10 mouse cellular contexts compared by ENCODE assay signal in the genomic region with DNA sequence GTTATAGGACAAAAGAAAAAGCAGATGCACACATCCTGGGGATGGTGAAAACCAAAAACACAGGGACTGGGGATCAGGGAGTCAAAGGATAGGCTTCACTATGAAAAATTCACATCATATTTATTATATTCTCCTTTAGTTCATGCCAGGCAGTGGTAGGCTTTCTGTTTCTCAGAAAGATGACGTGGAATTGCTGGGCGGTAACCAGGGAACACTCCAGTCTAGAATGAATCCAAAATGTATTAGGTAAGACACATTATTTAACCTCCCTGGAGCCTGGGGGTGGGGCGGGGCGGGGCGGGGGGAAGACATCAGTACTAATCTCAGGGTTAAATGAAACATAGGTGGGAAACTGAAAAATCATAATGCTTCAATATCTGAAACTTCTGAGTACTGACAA. TPM values are rescaled to one million over a fixed set of nuclear protein-coding genes. Genes with fewer than 3 reads are reported as not detected.
DNase-seq lines count a peak whose midpoint lies in the region; ATAC-seq and TF ChIP-seq lines count a peak whose summit lies in the region.
"Had no signal": no experiment of that assay in that cellular context is flagged by ENCODE, and none has a peak within 500 bp of the region (broad histone marks: within the 10 kb centered on the region; RNA-seq: fewer than 3 reads in every experiment).

No protein-coding gene starts in this region.

- H3K27ac ChIP-seq in forebrain, embryonic 12.5 days: no peak overlapping the region
- no peak overlapping the region for H3K27ac ChIP-seq in forebrain, embryonic 11.5 days (ENCODE audit: low read depth, low read length)
- H3K27ac ChIP-seq in layer of hippocampus, adult 2 months: peak overlapping the region; percentile 95
- H3K27ac ChIP-seq in hindbrain, embryonic 14.5 days: peak overlapping the region; percentile 94
- H3K27ac ChIP-seq in midbrain, embryonic 15.5 days: peak overlapping the region; percentile 98

- no peak for TF ChIP-seq CTCF in layer of hippocampus, adult 2 months (conservative IDR thresholded peaks at IDR 0.05)

- H3K9me3 ChIP-seq in forebrain, embryonic 12.5 days: no peaks in the 10 kb centered on the region
- no peaks in the 10 kb centered on the region for H3K9me3 ChIP-seq in forebrain, embryonic 11.5 days (ENCODE audit: control insufficient read depth, low read length)
- H3K9me3 ChIP-seq in hindbrain, embryonic 14.5 days (ENCODE audit: control insufficient read depth, low read length): no peaks in the 10 kb centered on the region
- H3K9me3 ChIP-seq in midbrain, embryonic 15.5 days: no peaks in the 10 kb centered on the region

- WGBS in forebrain, embryonic 12.5 days: 93% methylated on average over 5 of the region's 5 CpGs
- 92% methylated on average over 5 of the region's 5 CpGs for WGBS in forebrain, embryonic 11.5 days
- 76% methylated on average over 5 of the region's 5 CpGs for WGBS in hindbrain, embryonic 14.5 days
- 71% methylated on average over 5 of the region's 5 CpGs for WGBS in midbrain, embryonic 15.5 days

- ATAC-seq in forebrain, embryonic 12.5 days (ENCODE audit: low FRiP score): no peak
- no peak for ATAC-seq in forebrain, embryonic 11.5 days (replicated peaks; ENCODE audit: low FRiP score)
- no peak for ATAC-seq in hindbrain, embryonic 14.5 days (ENCODE audit: low FRiP score)
- ATAC-seq in midbrain, embryonic 15.5 days (replicated peaks): no peak
- ATAC-seq: Patski had no signal

- no peak overlapping the region for H3K9ac ChIP-seq in forebrain, embryonic 12.5 days
- H3K9ac ChIP-seq in forebrain, embryonic 11.5 days (ENCODE audit: low read length): no peak overlapping the region
- H3K9ac ChIP-seq in hindbrain, embryonic 14.5 days: peak overlapping the region; percentile 81
- peak overlapping the region; percentile 90 for H3K9ac ChIP-seq in midbrain, embryonic 15.5 days

- peaks cover 6% of the 10 kb centered on the region; the same call in 1 of the 2 replicates for H3K4me1 ChIP-seq in forebrain, embryonic 12.5 days
- H3K4me1 ChIP-seq in forebrain, embryonic 11.5 days (replicated peaks; ENCODE audit: control insufficient read depth, insufficient read depth, low read length): no peaks in the 10 kb centered on the region
- H3K4me1 ChIP-seq in hindbrain, embryonic 14.5 days (replicated peaks; ENCODE audit: control insufficient read depth, insufficient read depth, low read length): peaks cover 18% of the 10 kb centered on the region; the same call in 1 of the 2 replicates
- peaks cover 14% of the 10 kb centered on the region for H3K4me1 ChIP-seq in midbrain, embryonic 15.5 days

- no peak for DNase-seq in forebrain, embryonic 11.5 days (ENCODE audit: low spot score)
- no peak for DNase-seq in layer of hippocampus, adult 2 months (ENCODE audit: low spot score in 2 of 2)
- no peak for DNase-seq in layer of hippocampus, adult 9-11 months
- DNase-seq in hindbrain, embryonic 14.5 days (ENCODE audit: low spot score): no peak
- DNase-seq in urinary bladder, adult 2 months (ENCODE audit: low spot score): no peak
- DNase-seq in embryo, embryonic 9.5 days (ENCODE audit: extremely low spot score): no peak
- DNase-seq: spleen, adult 18-20 months had no signal

- no peaks in the 10 kb centered on the region for H3K36me3 ChIP-seq in forebrain, embryonic 12.5 days (replicated peaks)
- no peaks in the 10 kb centered on the region for H3K36me3 ChIP-seq in forebrain, embryonic 11.5 days (ENCODE audit: control insufficient read depth, insufficient read depth, low read length)
- H3K36me3 ChIP-seq in hindbrain, embryonic 14.5 days (replicated peaks; ENCODE audit: control insufficient read depth, insufficient read depth): peaks cover 6% of the 10 kb centered on the region
- H3K36me3 ChIP-seq in midbrain, embryonic 15.5 days (replicated peaks): no peaks in the 10 kb centered on the region

- H3K4me2 ChIP-seq in forebrain, embryonic 12.5 days: peak overlapping the region; percentile 62
- H3K4me2 ChIP-seq in forebrain, embryonic 11.5 days (ENCODE audit: low read depth, low read length, severe bottlenecking): no peak overlapping the region
- peak overlapping the region; percentile 63 for H3K4me2 ChIP-seq in hindbrain, embryonic 14.5 days (replicated peaks)
- peak overlapping the region; percentile 55 for H3K4me2 ChIP-seq in midbrain, embryonic 15.5 days

- H3K27me3 ChIP-seq in forebrain, embryonic 12.5 days: no peaks in the 10 kb centered on the region
- H3K27me3 ChIP-seq in forebrain, embryonic 11.5 days (ENCODE audit: control insufficient read depth, insufficient read depth, low read length): no peaks in the 10 kb centered on the region
- no peaks in the 10 kb centered on the region for H3K27me3 ChIP-seq in hindbrain, embryonic 14.5 days (ENCODE audit: control insufficient read depth, insufficient read depth, low read length)
- no peaks in the 10 kb centered on the region for H3K27me3 ChIP-seq in midbrain, embryonic 15.5 days (replicated peaks)

- H3K4me3 ChIP-seq in forebrain, embryonic 12.5 days (replicated peaks): 0 out of 2 replicates have a peak overlapping the region, but pooled peaks have one; percentile 2
- no peak overlapping the region for H3K4me3 ChIP-seq in forebrain, embryonic 11.5 days (ENCODE audit: low read depth, low read length)
- H3K4me3 ChIP-seq in layer of hippocampus, adult 2 months: peak overlapping the region; percentile 84
- peak overlapping the region; percentile 58 for H3K4me3 ChIP-seq in hindbrain, embryonic 14.5 days (replicated peaks; ENCODE audit: low read length)
- peak overlapping the region; percentile 53 for H3K4me3 ChIP-seq in midbrain, embryonic 15.5 days

RNA-seq across cellular contexts. Expression of a gene that starts 1.8 kb away (rescaled TPM):
- 58.9 and 62.0 TPM in 2 replicates for polyA plus RNA-seq in forebrain, embryonic 12.5 days (2016; fragmentation: Nextera tagmentation; extraction: Ambion mirVana)
- polyA plus RNA-seq in forebrain, embryonic 11.5 days (2014; fragmentation: Nextera tagmentation; extraction: Ambion mirVana): 27.3 and 33.3 TPM in 2 replicates
- total RNA-seq in layer of hippocampus, adult 2 months (2021): 10 to 100 TPM; 75.7 to 76.2 TPM
- polyA plus RNA-seq in hindbrain, embryonic 14.5 days (2014; fragmentation: Nextera tagmentation; extraction: Ambion mirVana): 356 and 413 TPM in 2 replicates
- polyA plus RNA-seq in midbrain, embryonic 15.5 days (2015; fragmentation: Nextera tagmentation; extraction: Ambion mirVana): 354 and 372 TPM in 2 replicates
- 146 and 197 TPM in 2 replicates for polyA plus RNA-seq in urinary bladder, adult 2 months (2012; rRNA removed)

Comparison
In these comparisons a context has a peak if more than half of its experiments do, and no peak if none do; other contexts are left out.
1. H3K27ac ChIP-seq: peak in layer of hippocampus, adult 2 months (single experiment), hindbrain, embryonic 14.5 days (single experiment) and midbrain, embryonic 15.5 days (single experiment); none in forebrain, embryonic 12.5 days (single experiment) and forebrain, embryonic 11.5 days (single experiment).
2. H3K9ac ChIP-seq: peak in hindbrain, embryonic 14.5 days (single experiment) and midbrain, embryonic 15.5 days (single experiment); none in forebrain, embryonic 12.5 days (single experiment) and forebrain, embryonic 11.5 days (single experiment).